Mouse (Mus musculus): ENCODE data around the gene Ppfia1. TPM values are rescaled to one million over a fixed set of nuclear protein-coding genes. Genes with fewer than 3 reads are reported as not detected.

Gene Ppfia1
- total and polyA plus RNA-seq, 3 experiments: 29.3 to 46.6 (median 41.3) TPM

- no peaks in the 10 kb centered on the region for H3K79me2 ChIP-seq (replicated peaks; ENCODE audit: control insufficient read depth, extremely low read depth, insufficient read depth, poor library complexity, severe bottlenecking)
- TF ChIP-seq BHLHE40 (IDR thresholded peaks at IDR 0.05; ENCODE audit: low read depth, low read length) (no peak), ZKSCAN1 (IDR thresholded peaks at IDR 0.05; ENCODE audit: borderline replicate concordance, low read depth, low read length) (no peak), NRF1 (IDR thresholded peaks at IDR 0.05; ENCODE audit: low read depth, low read length) (no peak), SIN3A (IDR thresholded peaks at IDR 0.05; ENCODE audit: low read length) (no peak), ELF1 (IDR thresholded peaks at IDR 0.05; ENCODE audit: low read depth, low read length) (no peak), TBP (conservative IDR thresholded peaks at IDR 0.05; ENCODE audit: low read depth, low read length) (no peak), POLR2A (IDR thresholded peaks at IDR 0.05; ENCODE audit: low read depth, low read length) (no peak), HCFC1 (IDR thresholded peaks at IDR 0.05; ENCODE audit: low read depth, low read length) (no peak), USF2 (conservative IDR thresholded peaks at IDR 0.05; ENCODE audit: low read depth, low read length) (no peak)
These were observed 36.8 kb downstream of the Ppfia1 start for GRCm38 (mm10) chr7:144516711-144517110.

GRCm38 (mm10) chr7:144509090-144509489 is 44.4 kb downstream of the Ppfia1 start:
- dilution Hi-C loops (cut with MboI; ENCODE audit: extremely low pct_ligation_motif_present, extremely low pct_unique_long_range_greater_than_20kb, low sequenced_read_pairs): no loop called here

More at GRCm38 (mm10) chr7:144516711-144517110, 36.8 kb downstream of the Ppfia1 start:
- Histone ChIP-seq H3K9ac (ENCODE audit: insufficient read depth, low read depth) (no peak overlapping the region), H3K36me3 (replicated peaks in 1 of 2; ENCODE audit: control insufficient read depth in 1 of 2, insufficient read depth in 1 of 2, low read length in 1 of 2) (peaks cover 57 to 89% of the 10 kb centered on the region in 2 experiments), H3K4me2 (ENCODE audit: insufficient read depth, low read depth, poor library complexity, severe bottlenecking) (no peak overlapping the region), H3K4me1 (ENCODE audit: control insufficient read depth in 1 of 2, insufficient read depth in 2 of 2) (no peaks in the 10 kb centered on the region), H3K27ac (ENCODE audit: insufficient read depth, low read depth) (no peak overlapping the region), H3K27me3 (replicated peaks) (no peaks in the 10 kb centered on the region), H3K4me3 (replicated peaks in 1 of 3; ENCODE audit: low read depth in 2 of 3, low read length in 2 of 3, poor library complexity in 1 of 3) (no peak overlapping the region), H3K9me3 (replicated peaks; ENCODE audit: low read length) (no peaks in the 10 kb centered on the region)
- dilution Hi-C loops (cut with MboI; ENCODE audit: extremely low pct_ligation_motif_present, extremely low pct_unique_long_range_greater_than_20kb, low sequenced_read_pairs): no loop called here
- DNase-seq (ENCODE audit: extremely low read depth): no peak
- in situ Hi-C loops (cut with MboI; ENCODE audit: low pct_ligation_motif_present, low pct_unique_long_range_greater_than_20kb, low sequenced_read_pairs): no loop called here

GRCm38 (mm10) chr7:144506807-144507206 is 46.7 kb downstream of the Ppfia1 start:
- Histone ChIP-seq H3K79me2 (replicated peaks; ENCODE audit: control insufficient read depth, extremely low read depth, insufficient read depth, poor library complexity, severe bottlenecking) (no peaks in the 10 kb centered on the region), H3K4me3 (replicated peaks in 1 of 3; ENCODE audit: low read depth in 2 of 3, low read length in 2 of 3, poor library complexity in 1 of 3) (no peak overlapping the region), H3K4me1 (ENCODE audit: control insufficient read depth in 1 of 2, insufficient read depth in 2 of 2) (no peaks in the 10 kb centered on the region), H3K27ac (ENCODE audit: insufficient read depth, low read depth) (no peak overlapping the region), H3K9ac (ENCODE audit: insufficient read depth, low read depth) (no peak overlapping the region), H3K4me2 (ENCODE audit: insufficient read depth, low read depth, poor library complexity, severe bottlenecking) (no peak overlapping the region), H3K27me3 (replicated peaks) (no peaks in the 10 kb centered on the region), H3K36me3 (replicated peaks in 1 of 2; ENCODE audit: control insufficient read depth in 1 of 2, insufficient read depth in 1 of 2, low read length in 1 of 2) (peaks cover 80 to 98% of the 10 kb centered on the region in 2 experiments), H3K9me3 (replicated peaks; ENCODE audit: low read length) (no peaks in the 10 kb centered on the region)
- no peak for TF ChIP-seq PAX5 (IDR thresholded peaks at IDR 0.05; ENCODE audit: low read length)
- no peak for TF ChIP-seq ZC3H11A (IDR thresholded peaks at IDR 0.05; ENCODE audit: low read depth, low read length)
- no peak for TF ChIP-seq GABPA (IDR thresholded peaks at IDR 0.05; ENCODE audit: insufficient replicate concordance, low read depth, low read length)
- TF ChIP-seq E2F4 (IDR thresholded peaks at IDR 0.05; ENCODE audit: insufficient replicate concordance, low read depth, low read length): no peak
- TF ChIP-seq NELFE (IDR thresholded peaks at IDR 0.05; ENCODE audit: low read depth, low read length): no peak
- TF ChIP-seq USF2 (conservative IDR thresholded peaks at IDR 0.05; ENCODE audit: low read depth, low read length): no peak
- dilution Hi-C loops (cut with MboI; ENCODE audit: extremely low pct_ligation_motif_present, extremely low pct_unique_long_range_greater_than_20kb, low sequenced_read_pairs): no loop called here
- in situ Hi-C loops (cut with MboI; ENCODE audit: low pct_ligation_motif_present, low pct_unique_long_range_greater_than_20kb, low sequenced_read_pairs): no loop called here
- no peak for DNase-seq (ENCODE audit: extremely low read depth)

More at GRCm38 (mm10) chr7:144509090-144509489, 44.4 kb downstream of the Ppfia1 start:
- H3K27ac ChIP-seq (ENCODE audit: insufficient read depth, low read depth): no peak overlapping the region
- no peaks in the 10 kb centered on the region for H3K9me3 ChIP-seq (replicated peaks; ENCODE audit: low read length)
- H3K4me2 ChIP-seq (ENCODE audit: insufficient read depth, low read depth, poor library complexity, severe bottlenecking): no peak overlapping the region
- no peak for DNase-seq (ENCODE audit: extremely low read depth)
- TF ChIP-seq KAT2A (IDR thresholded peaks at IDR 0.05; ENCODE audit: insufficient replicate concordance, low read length) (no peak), POLR2AphosphoS2 (IDR thresholded peaks at IDR 0.05; ENCODE audit: low read depth, low read length) (no peak), NRF1 (IDR thresholded peaks at IDR 0.05; ENCODE audit: low read depth, low read length) (no peak), RAD21 (IDR thresholded peaks at IDR 0.05; ENCODE audit: low read depth, low read length) (no peak), ZC3H11A (IDR thresholded peaks at IDR 0.05; ENCODE audit: low read depth, low read length) (no peak), MYC (IDR thresholded peaks at IDR 0.05; ENCODE audit: low read depth, low read length) (no peak), UBTF (IDR thresholded peaks at IDR 0.05; ENCODE audit: low read depth, low read length) (no peak), EP300 (IDR thresholded peaks at IDR 0.05; ENCODE audit: low read length) (no peak), IRF4 (IDR thresholded peaks at IDR 0.05; ENCODE audit: low read depth, low read length) (no peak)
- peaks cover 76 to 97% of the 10 kb centered on the region in 2 experiments for H3K36me3 ChIP-seq (replicated peaks in 1 of 2; ENCODE audit: control insufficient read depth in 1 of 2, insufficient read depth in 1 of 2, low read length in 1 of 2)
- no peak overlapping the region for H3K4me3 ChIP-seq (replicated peaks in 1 of 3; ENCODE audit: low read depth in 2 of 3, low read length in 2 of 3, poor library complexity in 1 of 3)
- no peaks in the 10 kb centered on the region for H3K79me2 ChIP-seq (replicated peaks; ENCODE audit: control insufficient read depth, extremely low read depth, insufficient read depth, poor library complexity, severe bottlenecking)
- no peaks in the 10 kb centered on the region for H3K27me3 ChIP-seq (replicated peaks)
- H3K9ac ChIP-seq (ENCODE audit: insufficient read depth, low read depth): no peak overlapping the region
- no peaks in the 10 kb centered on the region for H3K4me1 ChIP-seq (ENCODE audit: control insufficient read depth in 1 of 2, insufficient read depth in 2 of 2)
- in situ Hi-C loops (cut with MboI; ENCODE audit: low pct_ligation_motif_present, low pct_unique_long_range_greater_than_20kb, low sequenced_read_pairs): no loop called here
